Mouse (Mus musculus) left cerebral cortex, adult 6 months (tissue): ENCODE results near the gene Stk40. TPM values are rescaled to one million over a fixed set of nuclear protein-coding genes. Genes with fewer than 3 reads are reported as not detected.

ENCODE experiments used
- long read RNA-seq, 2 experiments: library from polyadenylated mRNA; unstranded; transcript quantifications; one replicate each; pipeline ENCODE4 v2.0.0; 2019 to 2020
- polyA plus RNA-seq: library from polyadenylated mRNA; unstranded; fragments of <200 nt; fragmentation: Nextera tagmentation; gene quantifications from 2 replicates; pipeline ENCODE4 v1.2.3, GENCODE M21; 2021

The Stk40 gene
- 3.8 and 13.2 TPM in 2 replicates for polyA plus RNA-seq
- long read RNA-seq, experiment 1, transcript Stk40-201 (11 exons, 3,492 nt), result major isoform, 10 of 22 reads
- long read RNA-seq, experiment 1, partial matches to known transcripts, result 7 of 22 reads
- long read RNA-seq, experiment 1, other reads (novel, unspliced or antisense), result 5 of 22 reads
- long read RNA-seq, experiment 2, partial matches to known transcripts, result 2 of 9 reads
- long read RNA-seq, experiment 2, other reads (novel, unspliced or antisense), result 7 of 9 reads

GRCm38 (mm10) chr4:126103590-126104068, at the start of gene Stk40:
Stk40 (plus strand) TSS chr4:126103957.

GRCm38 (mm10) chr4:126058134-126058996, 45.4 kb upstream of the Stk40 start, which contains the start of gene Oscp1:
Oscp1 (plus strand) TSS chr4:126058565.

GRCm38 (mm10) chr4:126096464-126097111, 7.2 kb upstream of the Stk40 start, which contains the start of gene Lsm10:
Lsm10 (plus strand) TSS chr4:126096623.

GRCm38 (mm10) chr4:126147533-126148160, 43.9 kb downstream of the Stk40 start, which contains the start of gene Eva1b:
Eva1b (plus strand) TSS chr4:126147744.

GRCm38 (mm10) chr4:126163067-126163659, 59.4 kb downstream of the Stk40 start, which contains the start of gene Sh3d21:
Sh3d21 (minus strand) TSS chr4:126163491.

Other genes with a start within 250 kb of the Stk40 start
- 1.5 and 2.0 TPM in 2 replicates for gene Csf3r, start 79.4 kb upstream of the Stk40 start, polyA plus RNA-seq
- 101 and 105 TPM in 2 replicates for gene Mrps15, start 57.0 kb upstream of the Stk40 start, polyA plus RNA-seq
- 65.4 and 83.2 TPM in 2 replicates for gene Oscp1, start 45.4 kb upstream of the Stk40 start, polyA plus RNA-seq
- 26.2 and 39.1 TPM in 2 replicates for gene Lsm10, start 7.3 kb upstream of the Stk40 start, polyA plus RNA-seq
- 6.0 and 6.6 TPM in 2 replicates for gene Eva1b, start 43.8 kb downstream of the Stk40 start, polyA plus RNA-seq
- gene Sh3d21, start 59.5 kb downstream of the Stk40 start, polyA plus RNA-seq, result 0.35 and 0.39 TPM in 2 replicates
- gene Thrap3, start 98.8 kb downstream of the Stk40 start, polyA plus RNA-seq, result 41.6 and 45.4 TPM in 2 replicates
- 24.3 and 105 TPM in 2 replicates for gene Map7d1, start 152.4 kb downstream of the Stk40 start, polyA plus RNA-seq
- 73.5 and 74.6 TPM in 2 replicates for gene Trappc3, start 158.4 kb downstream of the Stk40 start, polyA plus RNA-seq
- 0.32 and 0.48 TPM in 2 replicates for gene Col8a2, start 182.8 kb downstream of the Stk40 start, polyA plus RNA-seq
- gene Adprhl2, start 217.7 kb downstream of the Stk40 start, polyA plus RNA-seq, result 27.0 TPM in 2 replicates
- gene Tekt2, start 221.7 kb downstream of the Stk40 start, polyA plus RNA-seq, result 0.11 and 0.72 TPM in 2 replicates